Mouse (Mus musculus): ENCODE results near the gene Rtf2. TPM values are rescaled to one million over a fixed set of nuclear protein-coding genes. Genes with fewer than 3 reads are reported as not detected.

Rtf2 gene
- polyA plus RNA-seq, 1 experiment from 2014 or later: 75.3 TPM

DNA sequence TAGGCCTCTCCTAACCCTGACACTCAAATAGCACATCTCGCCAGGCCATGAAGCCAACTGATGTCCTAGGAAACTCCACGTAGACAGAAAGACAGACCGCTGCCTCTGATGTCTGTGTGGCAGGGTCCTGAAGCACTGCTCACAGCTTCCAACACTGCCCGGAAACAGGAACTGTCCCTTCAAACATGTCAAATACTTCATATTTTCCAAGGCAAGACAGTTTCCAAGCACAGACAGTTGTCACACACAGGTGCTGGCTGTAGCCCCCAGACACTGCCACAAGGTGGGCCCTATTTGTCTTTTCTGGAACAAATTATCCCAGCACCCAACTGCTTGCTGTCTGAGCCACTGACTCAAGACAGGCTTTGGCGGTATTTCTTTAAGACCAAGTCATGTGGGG, 22.1 kb upstream of the Rtf2 start:
- Histone ChIP-seq H3K9me3 (ENCODE audit: control insufficient read depth) (no peaks in the 10 kb centered on the region), H3K4me2 (replicated peaks; ENCODE audit: low read depth) (no peak overlapping the region), H3K36me3 (ENCODE audit: control insufficient read depth, insufficient read depth) (no peaks in the 10 kb centered on the region), H3K4me1 (replicated peaks; ENCODE audit: control insufficient read depth, insufficient read depth, low read length) (no peaks in the 10 kb centered on the region), H3K4me3 (ENCODE audit: low read depth, low read length) (no peak overlapping the region), H3K27ac (ENCODE audit: low read depth, low read length) (no peak overlapping the region), H3K27me3 (replicated peaks; ENCODE audit: control insufficient read depth, insufficient read depth, low read length) (no peaks in the 10 kb centered on the region), H3K9ac (ENCODE audit: low read depth, low read length) (no peak overlapping the region)
- 84% methylated on average over 5 of the region's 5 CpGs for WGBS
- ATAC-seq: no peak
- no peak for TF ChIP-seq CTCF (IDR thresholded peaks at IDR 0.05; ENCODE audit: low read depth)

GRCm38 (mm10) chr2:172430609-172431008, 9.7 kb upstream of the Rtf2 start:
- H3K4me1 ChIP-seq (replicated peaks; ENCODE audit: control insufficient read depth, insufficient read depth, low read length): no peaks in the 10 kb centered on the region
- H3K9ac ChIP-seq (ENCODE audit: low read depth, low read length): no peak overlapping the region
- no peak for TF ChIP-seq CTCF (IDR thresholded peaks at IDR 0.05; ENCODE audit: low read depth)
- no peak for ATAC-seq
- H3K27me3 ChIP-seq (replicated peaks; ENCODE audit: control insufficient read depth, insufficient read depth, low read length): no peaks in the 10 kb centered on the region
- H3K9me3 ChIP-seq (ENCODE audit: control insufficient read depth): no peaks in the 10 kb centered on the region
- H3K4me3 ChIP-seq (ENCODE audit: low read depth, low read length): no peak overlapping the region
- WGBS: 29% methylated on average over 1 of the region's 1 CpGs
- H3K27ac ChIP-seq (ENCODE audit: low read depth, low read length): no peak overlapping the region
- H3K4me2 ChIP-seq (replicated peaks; ENCODE audit: low read depth): no peak overlapping the region
- H3K36me3 ChIP-seq (ENCODE audit: control insufficient read depth, insufficient read depth): no peaks in the 10 kb centered on the region

DNA sequence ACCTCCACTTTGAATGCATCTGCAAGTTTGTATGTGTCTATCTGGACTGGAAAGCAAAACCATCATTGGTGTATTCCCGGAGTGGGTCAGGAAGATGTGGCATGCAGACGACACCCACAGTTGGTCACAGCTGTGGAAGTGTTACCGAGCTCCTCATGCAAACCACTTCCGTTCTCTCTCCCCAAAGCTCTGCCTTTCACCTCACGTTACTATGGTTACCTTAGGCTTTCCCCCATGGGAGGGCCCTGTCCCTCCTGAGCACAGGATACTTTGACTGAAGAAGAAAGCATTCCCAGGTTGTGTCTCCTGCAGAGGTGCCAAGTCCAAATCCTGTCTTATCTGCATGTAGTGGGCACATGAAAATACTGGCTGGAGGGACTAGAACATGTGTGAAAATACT, 6.6 kb upstream of the Rtf2 start:
- Histone ChIP-seq H3K9ac (ENCODE audit: low read depth, low read length) (no peak overlapping the region), H3K9me3 (ENCODE audit: control insufficient read depth) (no peaks in the 10 kb centered on the region), H3K36me3 (ENCODE audit: control insufficient read depth, insufficient read depth) (no peaks in the 10 kb centered on the region), H3K4me2 (replicated peaks; ENCODE audit: low read depth) (no peak overlapping the region), H3K4me1 (replicated peaks; ENCODE audit: control insufficient read depth, insufficient read depth, low read length) (no peaks in the 10 kb centered on the region), H3K27me3 (replicated peaks; ENCODE audit: control insufficient read depth, insufficient read depth, low read length) (no peaks in the 10 kb centered on the region), H3K27ac (ENCODE audit: low read depth, low read length) (no peak overlapping the region), H3K4me3 (ENCODE audit: low read depth, low read length) (no peak overlapping the region)
- no peak for ATAC-seq
- no peak for TF ChIP-seq CTCF (IDR thresholded peaks at IDR 0.05; ENCODE audit: low read depth)
- 48% methylated on average over 5 of the region's 5 CpGs for WGBS

DNA sequence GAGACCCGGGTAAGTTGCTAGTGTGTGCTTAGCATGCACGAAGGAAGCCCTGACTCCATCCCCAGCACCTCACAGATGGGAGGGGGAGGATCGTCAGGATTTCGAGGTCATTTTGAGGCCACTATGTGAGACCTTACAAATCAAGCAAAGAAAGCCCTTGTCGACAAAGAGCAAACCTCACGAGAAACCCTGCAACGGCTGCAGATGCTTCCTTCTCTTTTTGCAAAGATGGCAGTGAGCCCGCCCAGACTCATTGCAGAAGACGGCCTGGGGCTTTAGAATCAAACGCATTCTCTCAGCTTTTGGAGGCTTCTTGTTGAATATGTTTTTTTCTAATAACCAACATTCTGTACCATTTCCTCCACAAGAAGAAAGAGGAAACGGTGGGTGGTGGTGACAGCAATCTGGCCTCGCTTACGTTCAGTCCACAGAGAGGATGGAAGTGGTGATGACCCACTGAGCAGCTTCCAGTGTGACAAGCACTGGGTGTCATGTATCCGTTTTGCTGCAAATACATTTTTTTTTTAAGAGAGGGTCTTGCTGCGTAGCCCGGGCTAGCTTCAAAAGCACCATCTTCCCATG, 2.9 kb upstream of the Rtf2 start:
- Histone ChIP-seq H3K4me1 (replicated peaks; ENCODE audit: control insufficient read depth, insufficient read depth, low read length) (peaks cover 4% of the 10 kb centered on the region; the same call in 1 of the 2 replicates), H3K4me2 (replicated peaks; ENCODE audit: low read depth) (no peak overlapping the region), H3K27ac (ENCODE audit: low read depth, low read length) (no peak overlapping the region), H3K36me3 (ENCODE audit: control insufficient read depth, insufficient read depth) (no peaks in the 10 kb centered on the region), H3K9me3 (ENCODE audit: control insufficient read depth) (no peaks in the 10 kb centered on the region), H3K9ac (ENCODE audit: low read depth, low read length) (no peak overlapping the region), H3K4me3 (ENCODE audit: low read depth, low read length) (no peak overlapping the region), H3K27me3 (replicated peaks; ENCODE audit: control insufficient read depth, insufficient read depth, low read length) (no peaks in the 10 kb centered on the region)
- ATAC-seq: no peak
- TF ChIP-seq CTCF (IDR thresholded peaks at IDR 0.05; ENCODE audit: low read depth): no peak
- WGBS: 63% methylated on average over 16 of the region's 16 CpGs

GRCm38 (mm10) chr2:172440640-172441005, 267 bp downstream of the Rtf2 start:
- no peak for TF ChIP-seq CTCF (IDR thresholded peaks at IDR 0.05; ENCODE audit: low read depth)
- Histone ChIP-seq H3K4me1 (replicated peaks; ENCODE audit: control insufficient read depth, insufficient read depth, low read length) (peaks cover 4% of the 10 kb centered on the region; the same call in 1 of the 2 replicates), H3K27me3 (replicated peaks; ENCODE audit: control insufficient read depth, insufficient read depth, low read length) (no peaks in the 10 kb centered on the region), H3K4me3 (ENCODE audit: low read depth, low read length) (peak overlapping the region; percentile 84), H3K9ac (ENCODE audit: low read depth, low read length) (peak overlapping the region; percentile 81), H3K36me3 (ENCODE audit: control insufficient read depth, insufficient read depth) (peaks cover 13% of the 10 kb centered on the region), H3K9me3 (ENCODE audit: control insufficient read depth) (no peaks in the 10 kb centered on the region), H3K4me2 (replicated peaks; ENCODE audit: low read depth) (peak overlapping the region; percentile 85), H3K27ac (ENCODE audit: low read depth, low read length) (peak overlapping the region; percentile 70)
- under 1% methylated on average over 21 of the region's 21 CpGs for WGBS
- ATAC-seq: peak; percentile 58

DNA sequence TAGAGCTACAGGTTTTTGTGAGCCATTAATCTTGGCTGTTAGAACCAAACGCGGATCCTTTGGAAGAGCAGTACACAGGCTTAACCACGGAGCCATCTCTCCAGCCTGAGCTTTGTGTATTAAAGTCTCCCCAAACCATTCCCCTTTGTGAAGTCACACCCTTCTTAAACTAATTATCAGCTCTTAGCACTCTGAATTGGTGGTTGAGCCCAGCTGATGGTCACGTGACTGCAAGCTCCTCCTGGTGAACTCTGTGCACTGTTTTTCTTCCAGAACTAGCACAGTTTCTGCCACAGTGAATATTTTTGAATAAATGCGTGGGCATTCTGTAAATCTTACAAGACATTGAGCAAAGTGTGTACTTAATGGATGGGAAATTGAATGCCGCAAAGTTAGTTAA, 820 bp downstream of the Rtf2 start:
- 25% methylated on average over 6 of the region's 6 CpGs for WGBS
- peak overlapping the region; percentile 85 for H3K4me2 ChIP-seq (replicated peaks; ENCODE audit: low read depth)
- ATAC-seq: no peak; the same call in 1 of the 2 replicates

More for the DNA sequence above, 820 bp downstream of the Rtf2 start:
- peak overlapping the region; percentile 70 for H3K27ac ChIP-seq (ENCODE audit: low read depth, low read length)
- H3K9me3 ChIP-seq (ENCODE audit: control insufficient read depth): no peaks in the 10 kb centered on the region
- H3K27me3 ChIP-seq (replicated peaks; ENCODE audit: control insufficient read depth, insufficient read depth, low read length): no peaks in the 10 kb centered on the region
- H3K4me1 ChIP-seq (replicated peaks; ENCODE audit: control insufficient read depth, insufficient read depth, low read length): peaks cover 4% of the 10 kb centered on the region; the same call in 1 of the 2 replicates
- peaks cover 18% of the 10 kb centered on the region for H3K36me3 ChIP-seq (ENCODE audit: control insufficient read depth, insufficient read depth)
- H3K4me3 ChIP-seq (ENCODE audit: low read depth, low read length): peak overlapping the region; percentile 84
- H3K9ac ChIP-seq (ENCODE audit: low read depth, low read length): peak overlapping the region; percentile 81
- TF ChIP-seq CTCF (IDR thresholded peaks at IDR 0.05; ENCODE audit: low read depth): no peak
